Mouse (Mus musculus): ENCODE results near the gene Mrpl51. TPM values are rescaled to one million over a fixed set of nuclear protein-coding genes. Genes with fewer than 3 reads are reported as not detected.

The Mrpl51 gene
- total and polyA plus RNA-seq, 3 experiments, result 166 to 343 (median 303) TPM

DNA sequence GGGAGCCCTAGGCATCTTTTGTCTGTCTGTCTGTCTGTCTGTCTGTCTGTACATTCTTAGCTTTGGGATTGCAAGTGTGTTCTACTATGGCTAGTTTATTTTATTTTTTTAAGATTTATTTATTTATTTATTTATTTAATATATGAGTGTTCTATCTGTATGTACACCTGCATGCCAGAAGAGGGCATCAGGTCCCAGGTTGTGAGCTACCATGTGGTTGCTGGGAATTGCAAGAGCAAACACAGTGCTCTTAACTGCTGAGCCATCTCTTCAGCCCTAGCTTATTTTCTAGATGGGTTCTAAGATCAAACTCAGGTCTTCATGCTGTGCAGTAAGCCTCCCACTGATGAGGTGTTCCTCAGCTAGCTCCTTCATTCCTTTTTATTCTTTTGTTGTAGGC lies 37.1 kb upstream of the Mrpl51 start:
- H3K27ac ChIP-seq, result no peak overlapping the region
- H3K36me3 ChIP-seq (ENCODE audit: control insufficient read depth, insufficient read depth, low read length), result peaks cover 3% of the 10 kb centered on the region; the same call in 1 of the 2 replicates
- H3K9ac ChIP-seq (ENCODE audit: low read depth, low read length), result no peak overlapping the region
- H3K79me2 ChIP-seq (replicated peaks; ENCODE audit: control insufficient read depth, insufficient read depth, low read length), result peaks cover 3% of the 10 kb centered on the region; the same call in 1 of the 2 replicates
- H3K4me3 ChIP-seq, result no peak overlapping the region
- intact Hi-C loops (cut with DNase I), result no loop called here
- H3K4me1 ChIP-seq (ENCODE audit: control insufficient read depth, insufficient read depth, low read length), result peaks cover 5% of the 10 kb centered on the region
- no peak for DNase-seq
- TF ChIP-seq CTCF (IDR thresholded peaks at IDR 0.05), result peak; percentile 50
- no peak for TF ChIP-seq POLR2A (IDR thresholded peaks at IDR 0.05; ENCODE audit: insufficient read depth, low read depth, low read length)
- no peak for TF ChIP-seq EP300 (IDR thresholded peaks at IDR 0.05; ENCODE audit: insufficient read depth, low read depth, low read length)
- H3K27me3 ChIP-seq (ENCODE audit: control insufficient read depth, insufficient read depth, low read length), result no peaks in the 10 kb centered on the region

- no peak overlapping the region for H3K4me3 ChIP-seq
- peaks cover 3% of the 10 kb centered on the region; the same call in 1 of the 2 replicates for H3K79me2 ChIP-seq (replicated peaks; ENCODE audit: control insufficient read depth, insufficient read depth, low read length)
- intact Hi-C loops (cut with DNase I), result no loop called here
- 93% methylated on average over 8 of the region's 8 CpGs for WGBS
- TF ChIP-seq POLR2A (IDR thresholded peaks at IDR 0.05; ENCODE audit: insufficient read depth, low read depth, low read length) (no peak), EP300 (IDR thresholded peaks at IDR 0.05; ENCODE audit: insufficient read depth, low read depth, low read length) (no peak), CTCF (IDR thresholded peaks at IDR 0.05) (no peak)
- H3K27me3 ChIP-seq (ENCODE audit: control insufficient read depth, insufficient read depth, low read length), result no peaks in the 10 kb centered on the region
- H3K27ac ChIP-seq, result no peak overlapping the region
- DNase-seq, result no peak
- H3K9ac ChIP-seq (ENCODE audit: low read depth, low read length), result no peak overlapping the region
- peaks cover under 1% of the 10 kb centered on the region; the same call in 1 of the 2 replicates for H3K4me1 ChIP-seq (ENCODE audit: control insufficient read depth, insufficient read depth, low read length)
- no peaks in the 10 kb centered on the region for H3K36me3 ChIP-seq (ENCODE audit: control insufficient read depth, insufficient read depth, low read length)
Observed at GRCm38 (mm10) chr6:125155262-125155661, 36.3 kb upstream of the Mrpl51 start.

GRCm38 (mm10) chr6:125156491-125156890 lies 35.1 kb upstream of the Mrpl51 start:
- peaks cover 7% of the 10 kb centered on the region for H3K4me1 ChIP-seq (ENCODE audit: control insufficient read depth, insufficient read depth, low read length)
- DNase-seq, result no peak
- no peak overlapping the region for H3K4me3 ChIP-seq
- TF ChIP-seq EP300 (IDR thresholded peaks at IDR 0.05; ENCODE audit: insufficient read depth, low read depth, low read length) (no peak), CTCF (IDR thresholded peaks at IDR 0.05) (no peak), POLR2A (IDR thresholded peaks at IDR 0.05; ENCODE audit: insufficient read depth, low read depth, low read length) (no peak)
- 94% methylated on average over 3 of the region's 3 CpGs for WGBS
- H3K79me2 ChIP-seq (replicated peaks; ENCODE audit: control insufficient read depth, insufficient read depth, low read length), result peaks cover 3% of the 10 kb centered on the region; the same call in 1 of the 2 replicates
- H3K27ac ChIP-seq, result no peak overlapping the region
- H3K27me3 ChIP-seq (ENCODE audit: control insufficient read depth, insufficient read depth, low read length), result no peaks in the 10 kb centered on the region
- peaks cover 3% of the 10 kb centered on the region for H3K36me3 ChIP-seq (ENCODE audit: control insufficient read depth, insufficient read depth, low read length)
- H3K9ac ChIP-seq (ENCODE audit: low read depth, low read length), result no peak overlapping the region
- intact Hi-C loops (cut with DNase I), result no loop called here

GRCm38 (mm10) chr6:125156903-125157614 lies 34.5 kb upstream of the Mrpl51 start:
- 69% methylated on average over 7 of the region's 7 CpGs for WGBS
- no peak for DNase-seq

DNA sequence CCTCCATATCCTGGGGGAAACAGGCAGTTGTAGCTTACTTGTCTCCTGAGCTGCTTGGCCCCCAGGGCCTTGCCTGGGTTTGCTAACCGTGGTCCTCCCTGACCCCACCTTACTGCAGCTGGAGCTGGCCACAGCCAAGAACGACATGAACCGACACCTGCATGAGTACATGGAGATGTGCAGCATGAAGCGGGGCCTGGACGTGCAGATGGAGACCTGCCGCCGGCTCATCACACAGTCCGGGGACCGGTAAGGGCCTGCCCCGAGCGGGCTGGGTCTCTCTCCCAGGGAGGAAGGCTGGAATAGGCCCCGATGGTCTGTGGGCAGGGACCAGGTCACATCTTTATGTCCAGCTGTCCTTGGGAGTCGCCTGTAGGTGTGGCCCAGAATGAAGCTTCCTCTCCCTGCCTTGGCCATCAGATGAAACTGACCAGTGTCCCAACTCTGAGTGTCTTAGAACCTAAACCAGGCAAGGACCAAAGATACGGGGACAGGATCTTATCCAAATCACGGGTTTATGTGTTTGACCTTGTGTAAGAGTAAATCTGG lies 32.6 kb upstream of the Mrpl51 start:
- Histone ChIP-seq H3K27me3 (ENCODE audit: control insufficient read depth, insufficient read depth, low read length) (no peaks in the 10 kb centered on the region), H3K9ac (ENCODE audit: low read depth, low read length) (no peak overlapping the region), H3K4me1 (ENCODE audit: control insufficient read depth, insufficient read depth, low read length) (peaks cover 9% of the 10 kb centered on the region), H3K79me2 (replicated peaks; ENCODE audit: control insufficient read depth, insufficient read depth, low read length) (no peaks in the 10 kb centered on the region), H3K4me3 (no peak overlapping the region), H3K36me3 (ENCODE audit: control insufficient read depth, insufficient read depth, low read length) (peaks cover 6% of the 10 kb centered on the region), H3K27ac (no peak overlapping the region)
- no peak for DNase-seq
- TF ChIP-seq EP300 (IDR thresholded peaks at IDR 0.05; ENCODE audit: insufficient read depth, low read depth, low read length) (no peak), CTCF (IDR thresholded peaks at IDR 0.05) (no peak), POLR2A (IDR thresholded peaks at IDR 0.05; ENCODE audit: insufficient read depth, low read depth, low read length) (no peak)
- intact Hi-C loops (cut with DNase I), result no loop called here
- WGBS, result 77% methylated on average over 15 of the region's 15 CpGs

More at GRCm38 (mm10) chr6:125156903-125157614, 34.5 kb upstream of the Mrpl51 start:
- no peak for TF ChIP-seq CTCF (IDR thresholded peaks at IDR 0.05)
- TF ChIP-seq EP300 (IDR thresholded peaks at IDR 0.05; ENCODE audit: insufficient read depth, low read depth, low read length), result no peak
- no peak for TF ChIP-seq POLR2A (IDR thresholded peaks at IDR 0.05; ENCODE audit: insufficient read depth, low read depth, low read length)
- H3K4me1 ChIP-seq (ENCODE audit: control insufficient read depth, insufficient read depth, low read length), result peaks cover 7% of the 10 kb centered on the region
- H3K9ac ChIP-seq (ENCODE audit: low read depth, low read length), result no peak overlapping the region
- H3K36me3 ChIP-seq (ENCODE audit: control insufficient read depth, insufficient read depth, low read length), result peaks cover 3% of the 10 kb centered on the region
- H3K27ac ChIP-seq, result no peak overlapping the region
- H3K4me3 ChIP-seq, result no peak overlapping the region
- peaks cover 3% of the 10 kb centered on the region; the same call in 1 of the 2 replicates for H3K79me2 ChIP-seq (replicated peaks; ENCODE audit: control insufficient read depth, insufficient read depth, low read length)
- no peaks in the 10 kb centered on the region for H3K27me3 ChIP-seq (ENCODE audit: control insufficient read depth, insufficient read depth, low read length)
- intact Hi-C loops (cut with DNase I), result no loop called here
